Mouse (Mus musculus) kidney, postnatal 25 days (tissue): ENCODE results near the gene Vmn1r138.
"Not testable (repeated sequence)": the region's sequence is repeated elsewhere in the genome, so short reads cannot be mapped to it uniquely, and the experiment has no call there.

ENCODE experiments used
- DNase-seq, 2 experiments: peaks; one replicate each; pipeline ENCODE4 v3.0.0; 2021; ENCODE audit warnings: mixed read lengths in 2 of 2

Vmn1r138 gene

GRCm38 (mm10) chr7:22028797-22029196 is at the start of gene Vmn1r138:
Vmn1r138 (minus strand) TSS chr7:22028897.
- not testable (repeated sequence) for DNase-seq

DNA sequence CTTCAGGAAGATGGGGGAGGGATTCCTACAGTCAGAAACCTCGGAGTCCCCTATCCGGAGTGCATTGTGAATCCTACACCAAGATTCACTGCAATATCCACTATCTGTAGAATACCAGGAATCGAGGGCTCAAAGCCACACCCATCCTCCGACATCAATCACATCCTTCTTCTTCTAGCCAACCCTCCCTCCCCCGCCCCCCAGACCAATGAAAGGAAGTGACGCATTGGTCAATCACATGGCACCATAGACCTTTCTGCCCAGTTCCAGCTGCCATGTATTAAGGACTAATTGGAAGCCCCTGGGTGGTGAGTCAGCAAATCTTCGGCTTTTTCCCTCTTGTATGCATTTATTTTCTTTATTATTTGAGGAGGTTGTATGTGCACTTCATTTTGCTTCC is 40.1 kb upstream of the Vmn1r138 start, which contains the start of gene Vmn1r139:
TSS of gene Vmn1r139 (plus strand) at position 301 of the 400 bp plus-strand sequence.
- DNase-seq = not testable (repeated sequence)

- not testable (repeated sequence) for DNase-seq
Measured at GRCm38 (mm10) chr7:22056205-22056604, 27.5 kb upstream of the Vmn1r138 start, which contains the start of gene Gm6176. Gm6176 (minus strand) TSS chr7:22056305.

DNA sequence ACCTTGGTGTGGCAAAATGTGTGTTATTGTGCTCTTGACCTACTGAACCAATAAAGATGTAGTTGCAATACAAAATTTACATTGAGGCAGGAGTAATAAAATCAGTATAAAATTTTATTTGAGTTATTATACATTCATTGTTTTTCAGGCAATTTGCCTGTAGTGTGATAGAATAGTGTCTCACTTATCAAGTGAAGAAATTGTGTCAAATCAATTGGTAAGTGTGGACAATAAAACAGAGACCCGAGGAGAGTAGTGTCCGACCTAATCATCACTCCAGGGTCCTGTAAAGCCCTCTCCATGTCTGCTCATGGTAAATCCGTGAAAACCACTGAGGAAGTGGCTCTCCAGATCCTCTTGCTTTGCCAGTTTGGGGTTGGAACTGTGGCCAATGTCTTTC is 34.4 kb downstream of the Vmn1r138 start, which contains the start of gene Vmn1r137:
TSS of gene Vmn1r137 (plus strand) at position 301 of the 400 bp plus-strand sequence.
- DNase-seq = not testable (repeated sequence)
